In the genomic region with DNA sequence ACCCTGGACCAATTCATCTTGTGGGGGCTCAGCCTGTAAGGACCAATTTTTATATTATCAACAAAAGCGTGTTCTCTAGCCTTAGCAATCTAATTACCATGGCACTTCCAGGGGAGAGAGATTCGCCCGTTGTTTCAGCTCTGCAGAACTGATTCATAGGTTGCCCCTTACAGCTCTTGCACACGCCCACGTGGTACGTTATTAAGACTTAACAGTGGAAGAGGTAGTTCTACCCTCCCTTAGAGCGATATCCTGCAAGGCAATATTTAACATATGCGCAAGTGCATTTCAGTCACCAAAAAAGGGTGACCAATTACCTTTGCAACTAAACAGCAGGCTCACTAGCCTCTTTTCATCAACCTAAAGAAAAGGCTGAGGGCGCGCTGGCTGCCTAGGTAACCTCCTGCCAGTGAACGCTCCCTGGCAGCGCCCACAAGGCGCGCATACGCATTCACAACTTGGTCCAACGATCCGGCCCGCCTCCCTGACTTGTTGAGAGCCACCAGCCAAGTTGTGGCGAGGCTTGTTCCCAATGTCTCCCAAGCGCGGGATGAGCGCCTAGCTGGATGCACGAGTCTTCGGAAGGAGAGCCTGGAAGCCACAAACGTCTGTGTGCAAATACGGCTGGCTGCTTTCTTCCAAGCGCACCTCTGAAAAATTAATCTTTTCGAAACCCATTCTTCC, we compare ENCODE assay signal across 8 mouse cellular contexts. TPM values are rescaled to one million over a fixed set of nuclear protein-coding genes. Genes with fewer than 3 reads are reported as not detected.
A peak's percentile ranks its signal among the peaks of the same experiment; 100 is the strongest.
DNase-seq lines count a peak whose midpoint lies in the region; ATAC-seq lines count a peak whose summit lies in the region.

No protein-coding gene starts in this region.

- DNase-seq in cerebellum, postnatal 10 days: peak; percentile 12 to 30
- no peak for DNase-seq in cerebellum, adult 11 months
- DNase-seq in urinary bladder, postnatal 14 days (ENCODE audit: low spot score): peak; percentile 3
- no peak for DNase-seq in urinary bladder, postnatal 36 days (ENCODE audit: low spot score in 2 of 2)
- DNase-seq in midbrain, embryonic 14.5 days: peak; percentile 58
- no peak for DNase-seq in thymus, postnatal 0 days (ENCODE audit: low spot score)
- DNase-seq in cerebellum, adult 8-10 months: no peak

- H3K27me3 ChIP-seq in kidney, embryonic 16.5 days (ENCODE audit: insufficient read depth, low read length): peaks cover 6% of the 10 kb centered on the region; the same call in 1 of the 2 replicates
- no peaks in the 10 kb centered on the region for H3K27me3 ChIP-seq in midbrain, embryonic 14.5 days (ENCODE audit: control insufficient read depth, insufficient read depth, low read length)

- no peaks in the 10 kb centered on the region for H3K36me3 ChIP-seq in kidney, embryonic 16.5 days (ENCODE audit: insufficient read depth, low read length)
- no peaks in the 10 kb centered on the region for H3K36me3 ChIP-seq in midbrain, embryonic 14.5 days (ENCODE audit: control insufficient read depth, insufficient read depth, low read length)

- H3K4me3 ChIP-seq in kidney, embryonic 16.5 days (ENCODE audit: low read length): peak overlapping the region; percentile 64
- peak overlapping the region; percentile 45 for H3K4me3 ChIP-seq in midbrain, embryonic 14.5 days (replicated peaks; ENCODE audit: low read depth, low read length)

- H3K4me1 ChIP-seq in kidney, embryonic 16.5 days (ENCODE audit: insufficient read depth, low read length): peaks cover 19% of the 10 kb centered on the region; the same call in 1 of the 2 replicates
- H3K4me1 ChIP-seq in midbrain, embryonic 14.5 days (ENCODE audit: control insufficient read depth, insufficient read depth, low read length): no peaks in the 10 kb centered on the region

- 24% methylated on average over 28 of the region's 28 CpGs for WGBS in kidney, embryonic 16.5 days
- WGBS in midbrain, embryonic 14.5 days: 28% methylated on average over 28 of the region's 28 CpGs

- H3K9ac ChIP-seq in kidney, embryonic 16.5 days (replicated peaks; ENCODE audit: low read length): peak overlapping the region; percentile 80
- no peak overlapping the region for H3K9ac ChIP-seq in midbrain, embryonic 14.5 days (replicated peaks; ENCODE audit: low read length)

- H3K4me2 ChIP-seq in kidney, embryonic 16.5 days (replicated peaks; ENCODE audit: low read depth, low read length): peak overlapping the region; percentile 59
- H3K4me2 ChIP-seq in midbrain, embryonic 14.5 days (ENCODE audit: low read length): peak overlapping the region; percentile 79

- no peak for ATAC-seq in kidney, embryonic 16.5 days (ENCODE audit: low FRiP score, low TSS enrichment)
- no peak for ATAC-seq in midbrain, embryonic 14.5 days (ENCODE audit: low FRiP score, low TSS enrichment)

- peak overlapping the region; percentile 84 for H3K27ac ChIP-seq in kidney, embryonic 16.5 days (ENCODE audit: low read length)
- H3K27ac ChIP-seq in midbrain, embryonic 14.5 days (replicated peaks; ENCODE audit: low read depth, low read length): no peak overlapping the region

- H3K9me3 ChIP-seq in kidney, embryonic 16.5 days (ENCODE audit: low read length): no peaks in the 10 kb centered on the region
- no peaks in the 10 kb centered on the region for H3K9me3 ChIP-seq in midbrain, embryonic 14.5 days (ENCODE audit: control insufficient read depth, low read length)

RNA-seq across cellular contexts. Expression of gene Gpc3, which starts 1.6 kb away (rescaled TPM):
- 969 and 985 TPM in 2 replicates for polyA plus RNA-seq in kidney, embryonic 16.5 days (2015; fragmentation: Nextera tagmentation; extraction: Ambion mirVana)
- polyA plus RNA-seq in midbrain, embryonic 14.5 days (2014; fragmentation: Nextera tagmentation; extraction: Ambion mirVana): 13.2 and 58.4 TPM in 2 replicates
- 19.6 and 22.8 TPM in 2 replicates for polyA plus RNA-seq in thymus, postnatal 0 days (2015; fragmentation: Nextera tagmentation; extraction: Ambion mirVana)

Comparison
In these comparisons a context has a peak if more than half of its experiments do, and no peak if none do; other contexts are left out.
1. DNase-seq: peak in cerebellum, postnatal 10 days (2 of 2), urinary bladder, postnatal 14 days (single experiment) and midbrain, embryonic 14.5 days (single experiment); none in cerebellum, adult 11 months (single experiment), urinary bladder, postnatal 36 days (0 of 2), thymus, postnatal 0 days (single experiment) and cerebellum, adult 8-10 months (single experiment).
2. RNA of gene Gpc3, which starts 1.6 kb away (polyA plus RNA-seq): 969 to 985 TPM in kidney, embryonic 16.5 days; 13.2 to 58.4 TPM in midbrain, embryonic 14.5 days and 19.6 to 22.8 TPM in thymus, postnatal 0 days; every median in the first group is over 10 times any median in the second.